Mouse (Mus musculus) stomach, embryonic 16.5 days (tissue): ENCODE data around the gene Ccdc149. TPM values are rescaled to one million over a fixed set of nuclear protein-coding genes. Genes with fewer than 3 reads are reported as not detected.
A peak's percentile ranks its signal among the peaks of the same experiment; 100 is the strongest.

ENCODE experiments used
- ATAC-seq: fragments of 200-750 bp; cut with Nextera tagmentation; 2 replicates; pipeline ENCODE4 v1.8.0; 2017; ENCODE audit warnings: moderate number of reproducible peaks, moderate TSS enrichment; ENCODE audit not compliant: insufficient read depth, low FRiP score
- H3K27ac ChIP-seq: fragments of 300-500 bp; sonication (generic); 2 replicates; pipeline ENCODE4 v1.5.1; 2014; ENCODE audit warnings: low read length
- H3K27me3 ChIP-seq: fragments of 300-500 bp; sonication (generic); 2 replicates; pipeline ENCODE4 v1.6.1; 2014; ENCODE audit warnings: low read length, control low read depth, mixed read lengths; ENCODE audit not compliant: control insufficient read depth, insufficient read depth
- H3K36me3 ChIP-seq: fragments of 300-500 bp; sonication (generic); 2 replicates; pipeline ENCODE4 v1.6.1; 2014; ENCODE audit warnings: low read length; ENCODE audit not compliant: control insufficient read depth, insufficient read depth
- H3K4me1 ChIP-seq: fragments of 300-500 bp; sonication (generic); 2 replicates; pipeline ENCODE4 v1.6.1; 2014; ENCODE audit warnings: low read length, control low read depth, mixed read lengths; ENCODE audit not compliant: control insufficient read depth, insufficient read depth
- H3K4me2 ChIP-seq: fragments of 300-500 bp; sonication (generic); 2 replicates; pipeline ENCODE4 v1.6.1; 2014; ENCODE audit warnings: low read depth, low read length, mixed read lengths
- H3K4me3 ChIP-seq: fragments of 300-500 bp; sonication (generic); replicated peaks from 2 replicates; pipeline ENCODE4 v1.5.1; 2014; ENCODE audit warnings: mild to moderate bottlenecking, low read length
- H3K9ac ChIP-seq: fragments of 300-500 bp; sonication (generic); 2 replicates; pipeline ENCODE4 v1.6.1; 2014; ENCODE audit warnings: low read length
- H3K9me3 ChIP-seq: fragments of 300-500 bp; sonication (generic); replicated peaks from 2 replicates; pipeline ENCODE4 v1.6.1; 2016; ENCODE audit warnings: low read length, control low read depth; ENCODE audit not compliant: control insufficient read depth
- WGBS: fragments of 180-500 bp; shearing (Covaris S2); extraction: QIAGEN DNeasy Blood & Tissue Kit; methylation state at CpG from one replicate; pipeline ENCODE4 v1.1.7; 2014; 5-methylcytosine and 5-hydroxymethylcytosine counted together
- polyA plus RNA-seq: library from polyadenylated mRNA; unstranded; fragments of >200 nt; fragmentation: Nextera tagmentation; extraction: Ambion mirVana; gene quantifications from 2 replicates; pipeline ENCODE4 v1.2.1, GENCODE M21; 2015

The Ccdc149 gene
- polyA plus RNA-seq, 1 experiment from 2014 or later, result 4.3 TPM

DNA sequence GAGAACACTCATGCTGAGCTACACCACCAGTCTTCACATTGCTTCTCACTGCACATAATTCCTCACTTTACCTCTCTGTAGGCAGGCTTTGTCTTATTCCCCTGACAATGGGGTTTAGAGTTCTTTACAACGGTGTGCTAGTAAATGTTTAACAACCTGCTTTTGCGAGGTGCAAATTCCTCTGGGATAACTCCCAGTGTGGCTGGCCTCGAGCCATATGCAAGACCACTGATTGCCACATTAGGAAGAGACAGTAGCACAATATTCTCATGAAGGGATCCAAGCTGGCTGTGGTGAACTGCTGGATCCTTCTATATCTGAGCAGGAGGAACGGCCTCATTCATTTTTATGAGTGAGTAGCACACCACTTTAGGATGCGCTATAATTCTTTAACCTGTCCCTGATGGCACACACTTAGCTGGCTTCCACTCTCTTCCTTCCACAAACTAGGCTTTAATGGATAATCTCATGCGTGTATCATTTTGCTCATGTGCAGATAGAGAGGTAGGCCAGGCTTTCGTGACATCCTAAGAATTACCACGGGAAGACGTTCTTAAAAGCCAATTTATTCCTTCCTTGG, 114.1 kb downstream of the Ccdc149 start:
- Histone ChIP-seq H3K27me3 (no peaks in the 10 kb centered on the region), H3K27ac (no peak overlapping the region), H3K4me3 (no peak overlapping the region), H3K9me3 (no peaks in the 10 kb centered on the region), H3K9ac (no peak overlapping the region), H3K36me3 (no peaks in the 10 kb centered on the region), H3K4me2 (no peak overlapping the region), H3K4me1 (0 out of 2 replicates have a peak, but pooled peaks cover 2% of the 10 kb centered on the region)
- ATAC-seq, result no peak
- 54% methylated on average over 9 of the region's 9 CpGs for WGBS

DNA sequence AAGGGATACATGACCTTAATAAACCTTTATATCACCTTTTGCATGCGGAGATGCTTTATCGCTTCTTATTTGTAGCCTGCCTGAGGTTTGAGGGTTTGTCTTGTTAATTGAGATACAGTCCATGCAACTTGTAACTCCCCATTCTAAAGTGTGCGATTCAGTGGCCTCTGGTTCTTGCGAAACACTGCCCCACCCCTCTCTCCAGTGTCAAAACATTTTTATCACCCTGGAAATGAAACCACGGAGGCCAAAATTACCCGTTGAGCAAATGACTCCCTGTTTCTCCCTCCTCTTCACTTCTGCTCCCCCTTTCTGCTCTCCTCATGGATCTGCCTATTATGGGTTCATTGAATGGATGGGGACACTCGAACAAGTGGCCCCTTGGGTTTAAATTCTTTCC, 115.7 kb downstream of the Ccdc149 start:
- no peak for ATAC-seq
- WGBS, result 77% methylated on average over 7 of the region's 7 CpGs

DNA sequence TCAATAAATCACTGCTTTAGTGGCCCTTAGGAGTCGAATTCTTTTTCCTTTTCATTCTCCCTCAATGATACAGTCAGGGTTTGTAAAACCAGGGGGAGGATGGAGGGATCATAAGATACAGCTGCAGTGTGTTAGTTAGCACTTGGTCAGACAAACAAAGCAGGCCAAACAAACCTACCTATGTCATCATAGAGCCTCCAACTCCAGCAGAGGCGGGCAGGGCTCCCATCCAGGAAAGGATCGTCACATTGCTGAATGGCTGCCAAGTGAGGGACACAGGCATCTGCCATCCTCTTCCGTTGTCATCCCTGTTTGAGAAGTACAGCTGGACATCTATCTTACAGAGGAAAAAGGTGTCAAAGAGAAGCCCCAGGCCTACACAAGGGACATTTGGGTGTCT, 116.9 kb downstream of the Ccdc149 start:
- Histone ChIP-seq H3K36me3 (no peaks in the 10 kb centered on the region), H3K27ac (no peak overlapping the region), H3K9ac (no peak overlapping the region), H3K4me3 (no peak overlapping the region), H3K27me3 (no peaks in the 10 kb centered on the region), H3K4me2 (no peak overlapping the region), H3K9me3 (no peaks in the 10 kb centered on the region), H3K4me1 (no peaks in the 10 kb centered on the region)
- ATAC-seq, result no peak
- 70% methylated on average over 4 of the region's 4 CpGs for WGBS

More for the DNA sequence above, 115.7 kb downstream of the Ccdc149 start:
- Histone ChIP-seq H3K9me3 (no peaks in the 10 kb centered on the region), H3K27ac (no peak overlapping the region), H3K4me2 (no peak overlapping the region), H3K9ac (no peak overlapping the region), H3K4me3 (no peak overlapping the region), H3K36me3 (no peaks in the 10 kb centered on the region), H3K27me3 (no peaks in the 10 kb centered on the region), H3K4me1 (0 out of 2 replicates have a peak, but pooled peaks cover 2% of the 10 kb centered on the region)

DNA sequence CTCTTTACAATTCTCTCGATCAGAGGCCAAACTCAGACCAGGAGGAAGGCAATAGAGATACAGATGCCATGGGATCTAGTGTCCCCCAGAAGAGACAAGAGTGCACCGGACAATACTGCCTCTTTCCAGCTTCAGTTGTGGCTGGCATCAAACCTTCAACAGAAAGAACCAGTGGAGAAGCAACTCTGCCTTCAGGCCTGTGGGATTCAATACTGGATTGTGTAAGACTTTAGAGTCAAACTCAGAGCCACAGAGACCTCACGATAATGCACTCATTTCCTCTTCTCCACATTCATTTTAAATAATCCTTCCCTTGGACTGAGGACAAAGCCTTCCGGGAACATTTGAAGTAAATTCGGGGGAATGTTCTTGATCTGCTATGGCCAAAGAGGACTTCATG, 118.6 kb downstream of the Ccdc149 start:
- Histone ChIP-seq H3K36me3 (no peaks in the 10 kb centered on the region), H3K4me3 (no peak overlapping the region), H3K4me2 (no peak overlapping the region), H3K4me1 (no peaks in the 10 kb centered on the region), H3K27me3 (no peaks in the 10 kb centered on the region), H3K9ac (no peak overlapping the region), H3K9me3 (no peaks in the 10 kb centered on the region), H3K27ac (no peak overlapping the region)
- no peak for ATAC-seq
- 79% methylated on average over 5 of the region's 5 CpGs for WGBS

DNA sequence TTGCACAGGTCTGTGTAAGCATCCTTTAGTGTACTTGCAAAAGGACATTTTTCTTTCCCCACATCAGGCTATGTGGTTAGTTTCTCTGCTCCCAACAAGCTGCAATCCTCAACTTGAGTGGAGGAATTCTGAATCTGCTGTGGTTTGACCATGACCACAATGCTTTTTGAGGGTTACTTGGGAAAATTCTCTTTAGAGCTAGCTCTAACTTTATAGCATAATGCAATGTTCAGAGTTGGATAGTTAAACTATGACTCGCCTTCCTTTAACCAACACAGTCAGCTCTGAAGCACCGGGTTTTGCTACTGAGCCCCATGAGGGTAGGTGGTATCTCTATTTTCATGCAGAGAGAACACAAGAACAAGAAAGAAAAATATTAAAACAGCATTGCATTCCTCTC, 119.8 kb downstream of the Ccdc149 start:
- no peaks in the 10 kb centered on the region for H3K27me3 ChIP-seq
- H3K9me3 ChIP-seq, result no peaks in the 10 kb centered on the region
- no peak for ATAC-seq
- no peak overlapping the region for H3K4me3 ChIP-seq
- no peaks in the 10 kb centered on the region for H3K4me1 ChIP-seq
- no peak overlapping the region for H3K4me2 ChIP-seq
- H3K36me3 ChIP-seq, result no peaks in the 10 kb centered on the region
- 80% methylated on average over 2 of the region's 2 CpGs for WGBS
- no peak overlapping the region for H3K9ac ChIP-seq
- H3K27ac ChIP-seq, result no peak overlapping the region

DNA sequence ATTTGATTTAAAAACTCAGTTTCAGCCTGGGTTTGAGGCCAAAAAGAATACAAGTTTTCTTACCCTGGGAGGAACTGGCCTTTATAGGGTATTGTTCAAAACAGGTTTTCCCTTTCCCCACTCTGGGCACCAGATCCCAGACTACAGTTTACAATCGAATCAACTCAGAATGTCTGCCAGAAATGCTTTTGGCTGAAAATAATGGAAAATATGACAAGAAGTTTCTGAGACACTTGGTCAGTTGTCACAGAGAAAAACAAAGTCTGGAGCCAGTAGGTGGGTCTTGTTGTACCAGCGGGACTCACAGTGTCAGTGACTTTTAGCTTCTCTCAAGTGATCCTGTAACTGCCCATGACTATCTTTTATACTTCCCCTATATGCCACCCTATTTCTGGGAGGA, 120.9 kb downstream of the Ccdc149 start:
- H3K4me1 ChIP-seq, result no peaks in the 10 kb centered on the region
- no peak overlapping the region for H3K9ac ChIP-seq
- no peak for ATAC-seq
- no peaks in the 10 kb centered on the region for H3K36me3 ChIP-seq
- no peak overlapping the region for H3K4me2 ChIP-seq
- 76% methylated on average over 2 of the region's 2 CpGs for WGBS
- no peaks in the 10 kb centered on the region for H3K27me3 ChIP-seq
- H3K27ac ChIP-seq, result no peak overlapping the region
- H3K9me3 ChIP-seq, result no peaks in the 10 kb centered on the region
- H3K4me3 ChIP-seq, result no peak overlapping the region

DNA sequence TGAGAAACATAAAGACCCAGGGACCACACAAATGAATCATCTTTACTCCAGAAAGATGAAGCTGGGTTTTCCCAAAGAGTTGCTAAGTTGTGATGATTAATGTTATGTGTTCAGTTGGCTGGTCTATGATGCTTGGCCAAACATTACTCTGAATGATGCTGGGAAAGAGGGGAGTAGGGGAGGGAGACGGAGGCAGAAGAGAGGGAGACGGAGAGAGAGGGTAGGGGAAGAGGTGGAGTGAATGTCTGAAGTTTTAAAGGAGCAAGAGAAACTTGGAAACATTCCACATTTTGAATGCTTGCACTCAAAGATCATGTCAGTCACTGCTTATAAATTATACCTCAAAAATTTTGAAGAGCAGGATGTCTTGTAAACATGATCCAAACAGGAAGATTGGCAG, 124.4 kb downstream of the Ccdc149 start:
- Histone ChIP-seq H3K4me1 (no peaks in the 10 kb centered on the region), H3K4me3 (no peak overlapping the region), H3K9me3 (no peaks in the 10 kb centered on the region), H3K4me2 (no peak overlapping the region), H3K36me3 (no peaks in the 10 kb centered on the region), H3K27me3 (no peaks in the 10 kb centered on the region), H3K9ac (no peak overlapping the region), H3K27ac (no peak overlapping the region)
- WGBS, result 42% methylated on average over 2 of the region's 2 CpGs
- ATAC-seq, result no peak

DNA sequence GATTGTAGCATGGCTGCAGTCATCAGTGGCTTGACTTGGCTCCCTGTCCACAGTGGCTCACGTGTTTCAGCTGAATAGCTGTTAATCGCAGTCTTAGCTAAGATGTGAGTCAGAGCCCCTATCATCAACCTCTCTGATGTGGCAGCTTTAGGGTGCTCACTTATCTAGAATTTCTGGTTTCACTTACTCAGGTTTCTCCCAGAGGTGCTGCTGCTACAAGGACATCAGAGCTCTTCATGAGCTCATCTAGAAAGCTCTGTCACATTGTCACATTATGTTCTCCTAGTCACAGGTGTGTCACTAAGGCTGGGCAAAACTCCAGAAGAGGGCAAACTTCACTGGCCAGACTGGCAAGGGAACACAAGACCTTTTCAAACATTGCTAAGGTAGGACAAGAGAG, 132.2 kb downstream of the Ccdc149 start:
- Histone ChIP-seq H3K4me2 (no peak overlapping the region), H3K27ac (no peak overlapping the region), H3K9ac (no peak overlapping the region), H3K9me3 (no peaks in the 10 kb centered on the region), H3K36me3 (no peaks in the 10 kb centered on the region), H3K4me3 (no peak overlapping the region), H3K4me1 (no peaks in the 10 kb centered on the region), H3K27me3 (no peaks in the 10 kb centered on the region)
- 74% methylated on average over 2 of the region's 2 CpGs for WGBS
- 0 out of 2 replicates have a peak, but pooled peaks have one; percentile 33 for ATAC-seq

DNA sequence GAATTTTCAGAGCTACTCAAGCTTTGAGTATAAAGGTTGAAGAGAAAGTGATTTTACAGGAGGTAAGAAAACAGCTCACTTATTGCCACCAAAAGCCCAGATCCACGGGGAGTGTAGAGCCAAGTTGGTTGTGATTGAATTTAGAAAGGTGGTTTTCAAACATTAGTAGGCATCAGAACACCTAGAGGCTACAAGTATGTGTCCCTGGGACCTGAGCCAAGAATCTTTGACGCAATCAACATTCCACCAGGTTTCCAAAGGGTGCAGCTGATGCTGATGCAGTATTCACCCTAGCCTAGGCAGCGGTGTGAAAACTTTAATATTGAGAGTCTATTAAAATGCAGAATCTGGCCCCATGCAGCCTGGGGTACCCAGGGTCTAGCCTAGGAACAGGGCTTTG, 135.7 kb downstream of the Ccdc149 start:
- Histone ChIP-seq H3K27me3 (no peaks in the 10 kb centered on the region), H3K36me3 (no peaks in the 10 kb centered on the region), H3K4me3 (no peak overlapping the region), H3K9ac (no peak overlapping the region), H3K4me2 (no peak overlapping the region), H3K27ac (no peak overlapping the region), H3K4me1 (no peaks in the 10 kb centered on the region), H3K9me3 (no peaks in the 10 kb centered on the region)
- 70% methylated on average over 3 of the region's 3 CpGs for WGBS
- no peak for ATAC-seq
